Mouse (Mus musculus): ENCODE data around the gene Hoxd11.

DNA sequence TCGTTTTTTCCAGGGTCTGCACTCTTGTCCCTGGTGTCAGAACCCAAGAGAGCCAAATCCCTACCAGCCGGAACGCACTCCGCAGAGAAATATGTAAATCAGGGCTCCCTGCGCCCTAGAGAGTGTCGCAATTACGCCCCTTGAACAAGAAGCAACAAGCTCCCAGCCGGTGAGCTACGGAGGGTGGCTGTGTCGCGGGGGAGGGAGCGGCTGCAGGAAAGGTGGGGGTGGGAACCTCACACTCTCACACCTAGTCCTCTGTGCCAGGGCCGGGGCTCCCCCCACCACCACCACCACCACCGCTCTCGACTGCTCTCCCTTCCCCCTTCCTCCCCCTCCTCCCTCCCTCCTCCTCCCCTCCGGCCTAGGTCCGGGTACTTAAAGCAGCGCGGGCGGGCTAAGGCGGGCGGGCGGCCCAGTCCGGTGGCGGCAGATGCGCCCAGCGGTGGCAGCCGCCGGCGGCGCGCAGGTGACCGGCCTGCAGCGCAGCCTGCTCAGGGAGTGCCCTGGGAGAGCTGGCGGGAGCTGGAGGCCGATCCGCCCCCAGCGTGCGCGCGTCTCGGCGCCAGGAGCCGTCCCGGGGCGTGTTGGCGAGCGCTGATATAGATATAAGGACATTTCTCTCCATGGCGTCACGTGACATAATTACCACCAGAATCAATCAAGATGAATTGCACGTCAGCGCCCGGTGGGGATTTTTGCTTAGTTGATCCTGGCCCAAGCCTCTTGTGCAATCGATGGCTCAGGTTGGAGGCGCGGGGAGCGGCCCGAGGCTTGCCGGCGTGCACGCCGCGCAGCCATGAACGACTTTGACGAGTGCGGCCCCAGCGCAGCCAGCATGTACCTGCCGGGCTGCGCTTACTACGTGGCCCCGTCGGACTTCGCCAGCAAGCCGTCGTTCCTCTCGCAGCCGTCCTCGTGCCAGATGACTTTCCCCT lies 2.5 kb downstream of the Hoxd11 start:
- no peak for TF ChIP-seq GATA1 (IDR thresholded peaks at IDR 0.05; ENCODE audit: low read length)
- TF ChIP-seq TAL1 (IDR thresholded peaks at IDR 0.05; ENCODE audit: low read length) = no peak
